Mouse (Mus musculus) megakaryocyte, adult 5-6 weeks (primary cell): Measurements from ENCODE around the gene Dna2. TPM values are rescaled to one million over a fixed set of nuclear protein-coding genes. Genes with fewer than 3 reads are reported as not detected.
"Not testable (repeated sequence)": the region's sequence is repeated elsewhere in the genome, so short reads cannot be mapped to it uniquely, and the experiment has no call there.

Experiments
- ATAC-seq: 2 replicates; pipeline ENCODE4 v1.8.0; 2016; ENCODE audit warnings: mild to moderate bottlenecking, inconsistent platforms; ENCODE audit not compliant: poor library complexity, severe bottlenecking
- total RNA-seq, 2 experiments: library from RNA; stranded (forward) in 1 of 2; stranded (reverse) in 1 of 2; fragments of 153-499, 151-499 nt in 1 of 2; fragments of 221-1000, 200-1000 nt in 1 of 2; gene quantifications; 2 replicates each; pipeline versions ENCODE4 v1.2.3 to v1.2.4; 2015 to 2017

The Dna2 gene
- total RNA-seq (2015) (108 and 109 TPM in 2 replicates), total RNA-seq (2017) (113 and 121 TPM in 2 replicates)

DNA sequence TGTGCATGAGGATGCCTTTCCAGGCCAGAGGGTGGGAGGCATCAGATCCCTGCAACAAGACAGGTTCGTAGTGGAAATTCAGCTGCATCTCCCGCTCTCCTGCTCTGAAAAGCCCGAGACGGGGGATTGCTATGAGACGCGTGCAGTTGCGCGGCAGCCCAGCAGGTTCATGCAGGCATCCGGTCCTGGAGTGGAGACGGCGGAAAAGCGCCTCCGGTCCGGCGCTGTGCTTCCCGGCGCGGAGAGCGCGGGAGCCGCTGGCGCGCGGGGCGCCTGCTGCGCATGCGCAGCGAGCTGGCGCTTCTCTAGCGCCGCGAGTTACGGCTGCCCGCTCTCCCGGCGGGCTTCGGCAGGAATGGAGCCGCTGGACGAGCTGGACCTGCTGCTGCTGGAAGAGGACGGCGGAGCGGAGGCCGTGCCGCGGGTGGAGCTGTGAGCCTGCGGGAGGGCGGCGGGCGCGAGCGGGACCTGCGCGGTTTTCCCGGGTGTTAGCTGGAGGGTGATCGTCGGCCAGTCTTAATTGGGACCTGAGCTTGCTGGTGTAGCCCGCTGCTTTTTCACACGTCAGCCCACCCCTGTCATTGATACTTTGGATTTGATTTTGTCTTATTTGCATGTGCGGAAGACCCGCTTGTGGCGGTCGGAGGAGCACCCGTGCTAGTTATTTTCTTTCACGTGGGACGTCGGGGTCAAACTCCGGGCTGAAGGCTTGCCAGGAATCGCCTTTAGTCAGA, at the start of gene Dna2:
TSS of gene Dna2 (plus strand) at position 289 of the 734 bp plus-strand sequence.
- ATAC-seq: peak; percentile 33

DNA sequence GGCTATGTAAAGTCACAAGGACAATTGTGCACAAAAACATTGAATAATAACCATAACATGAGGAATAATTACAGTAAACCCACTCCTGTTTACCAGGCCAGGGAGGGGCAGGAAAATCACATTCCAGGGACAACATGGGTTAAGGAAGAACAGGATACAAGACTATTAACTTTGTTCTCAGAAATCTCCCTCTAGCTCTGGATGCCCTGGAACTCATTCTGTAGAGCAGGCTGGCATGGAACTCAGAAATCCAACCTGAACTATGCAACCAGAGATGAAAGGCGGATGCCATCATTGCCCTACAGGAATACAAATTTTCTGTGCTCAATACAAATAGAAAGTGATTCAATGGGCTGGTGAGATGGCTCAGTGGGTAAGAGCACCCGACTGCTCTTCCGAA, 49.4 kb upstream of the Dna2 start:
- no peak for ATAC-seq

GRCm38 (mm10) chr10:62898061-62898460, 48.8 kb upstream of the Dna2 start:
- no peak for ATAC-seq

GRCm38 (mm10) chr10:62900144-62900543, 46.7 kb upstream of the Dna2 start:
- no peak for ATAC-seq

GRCm38 (mm10) chr10:62901826-62902225, 45.0 kb upstream of the Dna2 start:
- no peak for ATAC-seq

DNA sequence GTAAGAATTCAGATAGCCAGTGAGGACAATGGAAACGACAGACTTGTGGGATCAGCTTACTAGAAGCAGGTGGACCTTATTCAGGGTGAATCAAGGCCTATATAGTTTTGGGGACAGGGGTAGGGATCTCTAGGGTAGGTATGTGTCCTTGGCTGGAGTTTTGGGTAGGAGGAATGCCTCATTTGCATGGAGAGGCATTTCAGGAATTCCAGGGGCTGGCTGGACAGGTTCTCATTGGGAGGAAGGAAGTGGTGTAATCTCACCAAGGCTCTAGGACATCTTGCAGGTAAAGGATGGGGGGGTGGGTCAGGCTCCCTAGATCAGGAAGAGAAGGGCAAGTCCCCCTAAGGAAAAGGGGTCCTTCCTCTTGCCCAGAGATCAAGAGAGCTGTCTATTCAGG, 44.0 kb upstream of the Dna2 start:
- ATAC-seq: no peak

GRCm38 (mm10) chr10:62906336-62906735, 40.5 kb upstream of the Dna2 start:
- ATAC-seq: no peak

GRCm38 (mm10) chr10:62908896-62909295, 37.9 kb upstream of the Dna2 start, which contains the start of gene Tet1:
Gene Tet1, minus strand, starts transcription at chr10:62908996.
- not testable (repeated sequence) for ATAC-seq

- ATAC-seq: no peak
Observed at GRCm38 (mm10) chr10:62911120-62911519, 35.7 kb upstream of the Dna2 start.

DNA sequence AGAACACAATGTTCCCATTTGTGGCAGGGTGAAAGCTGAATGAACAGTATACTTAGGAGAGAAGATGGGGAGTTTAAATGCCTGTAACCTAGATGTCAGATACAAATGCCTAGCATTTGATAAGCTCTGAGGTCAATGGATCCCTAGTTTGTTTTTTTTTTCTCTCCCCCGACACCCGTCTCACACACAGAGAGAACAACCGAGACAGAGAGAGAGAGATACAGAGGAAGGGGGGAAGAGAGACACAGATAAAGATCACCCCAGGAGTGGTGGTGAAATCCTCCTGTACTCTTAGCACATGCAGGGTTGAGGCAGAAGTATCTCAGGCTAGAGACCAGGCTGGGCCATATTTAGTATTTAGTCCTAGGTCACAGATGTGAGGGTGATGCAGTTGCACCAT, 27.8 kb upstream of the Dna2 start:
- ATAC-seq: peak; percentile 24; the same call in 1 of the 2 replicates

DNA sequence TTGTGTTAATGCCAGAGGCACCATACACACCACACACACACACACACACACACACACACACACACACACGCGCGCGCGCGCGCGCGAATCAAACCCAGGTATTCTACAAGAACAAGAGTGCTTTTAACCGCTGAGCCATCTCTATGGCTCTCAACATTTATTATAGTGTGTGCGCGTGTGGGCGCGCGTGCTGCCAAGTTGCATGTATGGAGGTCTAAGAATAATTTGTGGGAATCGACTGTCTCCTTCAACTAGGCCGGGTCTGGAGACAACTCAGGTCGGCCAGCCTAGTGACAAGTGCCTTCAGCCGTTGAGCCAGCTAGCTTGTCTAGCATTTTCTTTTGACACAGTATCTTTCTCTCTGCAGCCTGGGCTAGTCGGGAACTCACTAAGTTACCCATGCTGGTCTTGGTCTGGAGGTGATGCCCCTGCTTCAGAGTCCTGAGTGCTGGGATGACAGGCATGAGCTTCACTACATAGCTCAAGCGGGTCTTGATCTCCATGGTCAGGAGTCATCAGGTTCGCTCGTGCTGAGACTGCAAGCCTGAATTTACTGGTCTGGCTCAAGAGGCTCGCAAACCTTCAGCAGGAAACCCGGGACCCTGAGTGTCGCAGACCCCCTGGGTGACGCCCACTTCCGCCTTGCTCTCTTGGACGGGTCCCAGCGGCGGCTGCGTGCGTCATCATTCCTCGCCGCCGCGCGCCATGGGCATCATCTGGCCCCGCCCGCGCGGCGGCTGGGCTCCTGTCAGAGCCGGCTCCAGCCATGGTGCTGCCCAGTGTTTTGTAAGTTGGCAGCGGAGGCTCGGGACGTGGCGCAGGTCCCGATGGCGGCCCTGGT, 26.7 kb upstream of the Dna2 start, which contains the start of gene Slc25a16:
TSS of gene Slc25a16 (plus strand) at position 709 of the 841 bp plus-strand sequence.
- peak; percentile 98 for ATAC-seq

GRCm38 (mm10) chr10:62920766-62921156, 26.1 kb upstream of the Dna2 start:
- ATAC-seq: peak; percentile 2; the same call in 1 of the 2 replicates

DNA sequence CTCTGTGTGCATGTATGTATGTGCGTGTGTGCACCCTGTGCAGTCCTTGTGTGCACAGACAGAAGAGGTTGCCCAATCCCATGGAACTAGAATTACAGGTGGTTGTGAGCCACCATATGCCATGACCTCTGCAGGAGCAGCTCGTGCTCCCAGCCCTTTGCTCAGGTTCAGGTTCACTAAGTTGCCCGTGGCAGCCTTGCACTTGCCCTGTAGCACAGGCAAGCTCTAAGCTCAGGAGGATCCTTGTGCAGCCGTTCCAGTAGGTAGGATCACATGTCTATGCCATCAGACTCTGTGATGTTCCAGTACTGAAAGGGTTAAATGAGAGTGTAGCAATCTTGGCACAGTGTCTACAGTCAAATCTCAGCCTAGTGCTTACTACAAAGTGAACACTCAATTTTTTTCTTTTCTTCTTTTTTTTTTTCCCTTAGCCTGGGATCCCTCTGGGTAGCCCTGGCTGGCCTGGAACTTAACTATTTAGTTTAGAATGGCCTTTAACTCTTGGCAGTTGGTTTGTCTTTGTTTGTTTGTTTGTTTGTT, 22.7 kb upstream of the Dna2 start:
- no peak for ATAC-seq

DNA sequence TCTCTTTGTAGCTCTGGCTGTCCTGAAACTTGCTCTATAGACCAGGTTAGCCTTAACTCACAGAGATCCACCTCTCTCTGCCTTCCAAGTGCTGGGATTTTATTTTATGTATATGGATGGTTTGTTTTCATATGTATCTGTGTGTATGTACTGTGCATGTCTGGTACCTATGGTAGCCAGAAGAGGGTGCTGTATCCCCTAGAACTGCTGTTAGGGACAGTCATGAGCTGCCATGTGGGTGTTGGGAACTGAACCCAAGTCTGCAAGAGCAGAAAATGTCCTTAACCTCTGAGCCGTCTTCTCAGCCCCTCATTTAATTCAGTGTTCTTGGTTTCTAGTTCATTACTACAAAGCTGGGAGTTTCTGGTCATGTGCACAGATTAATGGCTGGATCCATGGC, 14.4 kb upstream of the Dna2 start:
- no peak for ATAC-seq

- peak; percentile 47 for ATAC-seq
Observed at GRCm38 (mm10) chr10:62944975-62945580, 1.7 kb upstream of the Dna2 start.

GRCm38 (mm10) chr10:62948551-62948950, 1.7 kb downstream of the Dna2 start:
- ATAC-seq: peak; percentile 87

DNA sequence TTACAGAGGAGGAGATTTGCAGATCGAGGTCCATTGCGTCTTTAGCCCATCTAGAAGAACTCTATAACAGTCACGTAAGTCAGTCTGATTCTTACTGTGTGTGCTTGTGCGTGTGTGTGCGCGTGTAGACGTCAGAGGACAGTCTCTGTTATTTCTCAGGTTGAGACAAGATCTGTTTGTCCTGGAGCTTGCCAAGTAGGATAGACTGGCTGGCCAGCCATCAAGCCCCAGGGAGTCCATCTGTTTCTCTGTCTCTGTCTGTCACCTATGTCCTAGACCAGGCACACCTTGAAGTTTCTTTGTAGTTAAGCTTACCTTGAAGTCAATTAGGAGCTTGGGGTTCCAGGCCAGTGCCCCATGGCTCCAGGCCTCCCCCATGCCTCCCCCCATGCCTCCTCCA, 17.1 kb downstream of the Dna2 start:
- ATAC-seq: no peak

DNA sequence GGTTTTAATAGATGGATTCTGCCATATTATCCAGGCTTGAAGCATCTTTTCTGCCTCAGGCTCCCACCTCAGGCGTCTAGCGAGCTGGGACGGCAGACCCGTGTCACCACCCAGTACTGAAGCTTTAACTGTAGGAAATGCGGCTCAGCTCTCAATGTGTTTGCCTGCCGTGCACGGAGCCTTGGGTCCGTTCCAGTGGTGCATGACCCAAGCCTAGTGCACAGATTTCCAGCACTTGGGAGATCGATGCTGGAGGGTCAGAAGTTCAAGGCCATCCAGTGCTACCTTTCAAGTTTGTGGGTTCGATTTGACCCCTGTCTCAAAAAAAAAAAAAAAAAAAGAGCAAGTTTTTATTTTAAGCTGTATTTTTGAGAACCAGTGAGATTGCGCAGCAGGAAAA, 19.0 kb downstream of the Dna2 start:
- ATAC-seq: no peak

- ATAC-seq: no peak
Observed at GRCm38 (mm10) chr10:62966291-62966690, 19.5 kb downstream of the Dna2 start.

DNA sequence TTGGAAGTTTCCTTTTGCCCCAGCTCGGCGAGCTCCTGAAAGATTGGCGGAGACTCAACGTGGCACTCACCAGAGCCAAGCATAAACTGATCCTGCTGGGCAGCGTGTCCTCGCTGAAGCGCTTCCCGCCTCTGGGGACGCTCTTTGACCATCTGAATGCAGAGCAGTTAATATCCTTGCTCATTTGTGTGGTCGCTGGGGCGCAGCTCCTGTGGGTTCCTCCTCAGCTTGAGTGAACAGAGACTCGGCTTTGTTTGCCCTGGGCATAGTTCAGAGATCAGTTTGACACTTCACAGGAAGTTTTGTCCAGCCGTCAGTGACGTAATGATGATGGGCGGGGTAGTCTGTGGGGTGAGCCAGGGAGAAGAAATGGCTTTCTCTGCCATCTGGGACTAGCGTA, 25.0 kb downstream of the Dna2 start:
- no peak for ATAC-seq

DNA sequence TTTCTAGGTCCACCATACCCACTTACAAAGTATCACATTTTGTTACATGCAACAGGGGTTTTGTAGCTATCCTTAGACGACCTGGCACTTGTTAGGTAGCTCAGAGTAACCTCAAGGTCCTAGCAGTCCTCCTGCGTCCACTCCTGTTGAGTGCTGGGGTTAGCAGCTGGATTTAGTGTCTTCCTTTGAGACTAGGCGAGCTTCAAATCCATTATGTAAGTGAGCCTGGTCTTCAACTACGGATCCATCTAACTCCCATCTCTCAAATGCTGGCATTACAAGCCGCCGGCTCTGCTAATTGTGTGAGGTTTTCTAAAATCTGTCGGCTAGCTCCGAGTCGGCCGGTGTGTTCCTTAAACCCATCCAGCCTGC, 32.8 kb downstream of the Dna2 start:
- no peak for ATAC-seq
